Mouse (Mus musculus): ENCODE measurements around the gene Rgs9bp. TPM values are rescaled to one million over a fixed set of nuclear protein-coding genes. Genes with fewer than 3 reads are reported as not detected.

The Rgs9bp gene
- polyA plus RNA-seq, 1 experiment from 2014 or later = 0.11 TPM

- no peak overlapping the region for H3K27ac ChIP-seq
- no peak for TF ChIP-seq CTCF (IDR thresholded peaks at IDR 0.05; ENCODE audit: low read depth)
- no peaks in the 10 kb centered on the region for H3K27me3 ChIP-seq (ENCODE audit: insufficient read depth, low read length)
- H3K4me1 ChIP-seq (replicated peaks; ENCODE audit: insufficient read depth, low read length) = no peaks in the 10 kb centered on the region
- H3K4me3 ChIP-seq (replicated peaks; ENCODE audit: low read depth, low read length) = no peak overlapping the region
- no peak overlapping the region for H3K4me2 ChIP-seq (ENCODE audit: low read length)
- H3K9ac ChIP-seq (ENCODE audit: low read depth, low read length) = no peak overlapping the region
- WGBS = 92% methylated on average over 10 of the region's 10 CpGs
- H3K36me3 ChIP-seq (ENCODE audit: insufficient read depth, low read length) = peaks cover 37% of the 10 kb centered on the region
- DNase-seq (ENCODE audit: low spot score) (no peak), ATAC-seq (replicated peaks; ENCODE audit: low FRiP score, low read depth) (no peak)
- H3K9me3 ChIP-seq (replicated peaks; ENCODE audit: low read length) = no peaks in the 10 kb centered on the region
Observed at GRCm38 (mm10) chr7:35609245-35609644, 23.9 kb upstream of the Rgs9bp start.

DNA sequence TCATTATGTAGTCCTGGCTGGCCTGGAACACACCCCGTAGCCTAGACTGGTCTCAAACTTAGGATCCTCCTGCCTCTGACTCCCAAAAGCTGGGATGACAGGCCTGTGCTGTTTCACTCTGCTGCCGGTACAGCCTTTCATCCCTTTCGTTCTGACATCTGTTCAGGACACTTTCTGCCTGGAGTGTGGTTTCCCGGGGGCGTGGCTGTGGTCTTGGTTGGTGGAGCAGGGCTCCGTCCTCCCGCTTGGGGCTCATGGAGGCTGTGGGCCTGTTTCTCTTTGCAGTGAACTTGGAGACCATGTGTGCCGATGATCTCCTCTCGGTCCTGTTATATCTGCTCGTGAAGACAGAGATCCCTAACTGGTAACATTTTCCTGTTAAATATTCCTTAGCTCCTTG lies 21.4 kb upstream of the Rgs9bp start:
- ATAC-seq (replicated peaks; ENCODE audit: low FRiP score, low read depth) (no peak), DNase-seq (ENCODE audit: low spot score) (no peak)
- H3K4me2 ChIP-seq (ENCODE audit: low read length) = no peak overlapping the region
- no peaks in the 10 kb centered on the region for H3K27me3 ChIP-seq (ENCODE audit: insufficient read depth, low read length)
- TF ChIP-seq CTCF (IDR thresholded peaks at IDR 0.05; ENCODE audit: low read depth) = no peak
- no peak overlapping the region for H3K9ac ChIP-seq (ENCODE audit: low read depth, low read length)
- H3K27ac ChIP-seq = no peak overlapping the region
- H3K36me3 ChIP-seq (ENCODE audit: insufficient read depth, low read length) = peaks cover 44% of the 10 kb centered on the region
- H3K4me1 ChIP-seq (replicated peaks; ENCODE audit: insufficient read depth, low read length) = no peaks in the 10 kb centered on the region
- 70% methylated on average over 10 of the region's 10 CpGs for WGBS
- H3K9me3 ChIP-seq (replicated peaks; ENCODE audit: low read length) = no peaks in the 10 kb centered on the region
- H3K4me3 ChIP-seq (replicated peaks; ENCODE audit: low read depth, low read length) = no peak overlapping the region

- DNase-seq (ENCODE audit: low spot score) (no peak), ATAC-seq (replicated peaks; ENCODE audit: low FRiP score, low read depth) (no peak)
- no peaks in the 10 kb centered on the region for H3K4me1 ChIP-seq (replicated peaks; ENCODE audit: insufficient read depth, low read length)
- TF ChIP-seq CTCF (IDR thresholded peaks at IDR 0.05; ENCODE audit: low read depth) = no peak
- H3K36me3 ChIP-seq (ENCODE audit: insufficient read depth, low read length) = peaks cover 20% of the 10 kb centered on the region; the same call in 1 of the 2 replicates
- no peak overlapping the region for H3K4me3 ChIP-seq (replicated peaks; ENCODE audit: low read depth, low read length)
- H3K27ac ChIP-seq = no peak overlapping the region
- H3K9me3 ChIP-seq (replicated peaks; ENCODE audit: low read length) = no peaks in the 10 kb centered on the region
- H3K9ac ChIP-seq (ENCODE audit: low read depth, low read length) = no peak overlapping the region
- no peak overlapping the region for H3K4me2 ChIP-seq (ENCODE audit: low read length)
- WGBS = 97% methylated on average over 5 of the region's 5 CpGs
- H3K27me3 ChIP-seq (ENCODE audit: insufficient read depth, low read length) = no peaks in the 10 kb centered on the region
Observed at GRCm38 (mm10) chr7:35602766-35603165, 17.4 kb upstream of the Rgs9bp start.

DNA sequence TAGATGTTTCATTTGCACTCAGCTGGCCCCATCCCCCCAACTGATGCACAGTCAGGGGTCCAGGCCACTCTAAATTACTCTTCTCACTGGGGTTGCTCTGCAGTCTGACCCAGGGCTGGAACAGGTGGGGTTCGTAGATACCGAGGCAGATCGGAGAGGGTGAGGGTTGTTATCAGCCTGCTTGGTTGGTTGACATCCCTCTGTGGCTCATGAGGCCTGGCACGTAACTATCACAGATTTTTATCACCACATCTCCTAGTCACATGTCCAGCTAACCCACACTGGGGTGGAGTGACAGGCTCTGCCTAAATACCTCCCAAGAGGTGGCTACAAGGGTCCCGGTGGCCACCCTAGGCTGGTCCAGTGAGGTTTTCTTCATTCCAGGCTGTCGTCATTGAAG lies 15.7 kb upstream of the Rgs9bp start:
- Histone ChIP-seq H3K9ac (ENCODE audit: low read depth, low read length) (no peak overlapping the region), H3K36me3 (ENCODE audit: insufficient read depth, low read length) (peaks cover 18% of the 10 kb centered on the region), H3K27me3 (ENCODE audit: insufficient read depth, low read length) (no peaks in the 10 kb centered on the region), H3K4me2 (ENCODE audit: low read length) (no peak overlapping the region), H3K4me3 (replicated peaks; ENCODE audit: low read depth, low read length) (no peak overlapping the region), H3K4me1 (replicated peaks; ENCODE audit: insufficient read depth, low read length) (no peaks in the 10 kb centered on the region), H3K27ac (no peak overlapping the region), H3K9me3 (replicated peaks; ENCODE audit: low read length) (no peaks in the 10 kb centered on the region)
- TF ChIP-seq CTCF (IDR thresholded peaks at IDR 0.05; ENCODE audit: low read depth) = no peak
- WGBS = 85% methylated on average over 6 of the region's 6 CpGs
- no peak for ATAC-seq (replicated peaks; ENCODE audit: low FRiP score, low read depth)
- no peak for DNase-seq (ENCODE audit: low spot score)

- DNase-seq (ENCODE audit: low spot score) (no peak), ATAC-seq (replicated peaks; ENCODE audit: low FRiP score, low read depth) (no peak)
- Histone ChIP-seq H3K36me3 (ENCODE audit: insufficient read depth, low read length) (peaks cover 19% of the 10 kb centered on the region), H3K9ac (ENCODE audit: low read depth, low read length) (no peak overlapping the region), H3K9me3 (replicated peaks; ENCODE audit: low read length) (no peaks in the 10 kb centered on the region), H3K4me1 (replicated peaks; ENCODE audit: insufficient read depth, low read length) (no peaks in the 10 kb centered on the region), H3K27ac (no peak overlapping the region), H3K4me2 (ENCODE audit: low read length) (no peak overlapping the region), H3K27me3 (ENCODE audit: insufficient read depth, low read length) (no peaks in the 10 kb centered on the region), H3K4me3 (replicated peaks; ENCODE audit: low read depth, low read length) (no peak overlapping the region)
- WGBS = 91% methylated on average over 10 of the region's 10 CpGs
- no peak for TF ChIP-seq CTCF (IDR thresholded peaks at IDR 0.05; ENCODE audit: low read depth)
Observed at GRCm38 (mm10) chr7:35600031-35600430, 14.6 kb upstream of the Rgs9bp start.

GRCm38 (mm10) chr7:35599492-35599891 lies 14.1 kb upstream of the Rgs9bp start:
- no peak for DNase-seq (ENCODE audit: low spot score)
- ATAC-seq (replicated peaks; ENCODE audit: low FRiP score, low read depth) = no peak
- no peak overlapping the region for H3K27ac ChIP-seq
- WGBS = 96% methylated on average over 9 of the region's 9 CpGs
- no peak overlapping the region for H3K9ac ChIP-seq (ENCODE audit: low read depth, low read length)
- no peak overlapping the region for H3K4me2 ChIP-seq (ENCODE audit: low read length)
- H3K9me3 ChIP-seq (replicated peaks; ENCODE audit: low read length) = no peaks in the 10 kb centered on the region
- TF ChIP-seq CTCF (IDR thresholded peaks at IDR 0.05; ENCODE audit: low read depth) = no peak
- H3K4me1 ChIP-seq (replicated peaks; ENCODE audit: insufficient read depth, low read length) = no peaks in the 10 kb centered on the region
- no peaks in the 10 kb centered on the region for H3K27me3 ChIP-seq (ENCODE audit: insufficient read depth, low read length)
- peaks cover 19% of the 10 kb centered on the region for H3K36me3 ChIP-seq (ENCODE audit: insufficient read depth, low read length)
- no peak overlapping the region for H3K4me3 ChIP-seq (replicated peaks; ENCODE audit: low read depth, low read length)

DNA sequence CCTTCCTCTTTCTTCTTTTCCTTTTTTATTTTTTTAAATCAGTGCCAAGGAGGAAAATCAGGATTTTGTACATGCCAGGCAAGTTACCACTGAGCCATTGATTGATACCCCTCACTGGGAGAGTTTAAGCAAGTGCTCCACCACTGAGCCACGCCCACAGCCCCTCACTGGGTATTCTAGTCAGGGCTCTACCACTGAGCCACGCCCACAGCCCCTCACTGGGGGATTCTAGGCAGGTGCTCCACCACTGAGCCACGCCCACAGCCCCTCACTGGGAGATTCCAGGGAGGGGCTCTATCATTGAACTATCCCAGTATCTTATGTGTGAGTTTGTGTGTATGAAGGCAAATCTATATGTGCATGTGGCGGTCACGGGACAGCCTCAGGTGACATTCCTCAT lies 8.9 kb upstream of the Rgs9bp start:
- no peak for TF ChIP-seq CTCF (IDR thresholded peaks at IDR 0.05; ENCODE audit: low read depth)
- no peak overlapping the region for H3K27ac ChIP-seq
- H3K4me3 ChIP-seq (replicated peaks; ENCODE audit: low read depth, low read length) = no peak overlapping the region
- no peaks in the 10 kb centered on the region for H3K9me3 ChIP-seq (replicated peaks; ENCODE audit: low read length)
- ATAC-seq (replicated peaks; ENCODE audit: low FRiP score, low read depth) (no peak), DNase-seq (ENCODE audit: low spot score) (no peak)
- H3K27me3 ChIP-seq (ENCODE audit: insufficient read depth, low read length) = no peaks in the 10 kb centered on the region
- peaks cover 11% of the 10 kb centered on the region; the same call in 1 of the 2 replicates for H3K36me3 ChIP-seq (ENCODE audit: insufficient read depth, low read length)
- no peak overlapping the region for H3K4me2 ChIP-seq (ENCODE audit: low read length)
- no peaks in the 10 kb centered on the region for H3K4me1 ChIP-seq (replicated peaks; ENCODE audit: insufficient read depth, low read length)
- 90% methylated on average over 5 of the region's 5 CpGs for WGBS
- H3K9ac ChIP-seq (ENCODE audit: low read depth, low read length) = no peak overlapping the region
